Mouse (Mus musculus) mesoderm, embryonic 11.5 days (tissue): ENCODE measurements at regions not wholly inside any gene's neighbourhood (a gene's known extent, or its start where the extent isn't known, plus 50 kb on each side); places are given as distances from the start of the nearest gene placed in this dataset.

Experiments
- DNase-seq: peaks from one replicate; pipeline ENCODE4 v3.0.0-alpha.2; 2012; ENCODE audit warnings: low read depth, low spot score

DNA sequence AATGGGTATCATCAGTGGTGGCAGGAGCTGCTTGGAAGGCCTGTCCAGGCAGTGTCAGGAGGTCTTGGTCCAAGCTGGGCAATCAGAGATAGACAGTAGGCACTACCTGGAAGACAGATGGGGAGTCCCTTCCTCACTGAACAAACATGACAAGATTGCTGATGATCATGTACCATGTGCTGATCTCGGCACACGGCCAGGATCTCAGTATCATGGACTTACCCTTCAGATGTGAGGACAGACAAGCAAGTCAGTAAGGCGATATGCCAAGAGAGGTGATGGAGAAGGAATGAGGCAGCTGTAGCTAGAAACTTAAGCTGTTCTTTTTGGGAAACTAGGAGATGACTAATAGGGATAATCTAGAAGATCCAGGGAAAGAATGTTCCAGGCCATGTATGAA is 238.2 kb downstream of the Rybp start:
- no peak for DNase-seq

GRCm38 (mm10) chr6:100046186-100046990 is 240.9 kb downstream of the Rybp start:
- peak; percentile 82 for DNase-seq

- no peak for DNase-seq
Measured at GRCm38 (mm10) chr6:100045109-100045508, 242.2 kb downstream of the Rybp start.

- DNase-seq, result no peak
Measured at GRCm38 (mm10) chr6:100041161-100041560, 246.1 kb downstream of the Rybp start.

DNA sequence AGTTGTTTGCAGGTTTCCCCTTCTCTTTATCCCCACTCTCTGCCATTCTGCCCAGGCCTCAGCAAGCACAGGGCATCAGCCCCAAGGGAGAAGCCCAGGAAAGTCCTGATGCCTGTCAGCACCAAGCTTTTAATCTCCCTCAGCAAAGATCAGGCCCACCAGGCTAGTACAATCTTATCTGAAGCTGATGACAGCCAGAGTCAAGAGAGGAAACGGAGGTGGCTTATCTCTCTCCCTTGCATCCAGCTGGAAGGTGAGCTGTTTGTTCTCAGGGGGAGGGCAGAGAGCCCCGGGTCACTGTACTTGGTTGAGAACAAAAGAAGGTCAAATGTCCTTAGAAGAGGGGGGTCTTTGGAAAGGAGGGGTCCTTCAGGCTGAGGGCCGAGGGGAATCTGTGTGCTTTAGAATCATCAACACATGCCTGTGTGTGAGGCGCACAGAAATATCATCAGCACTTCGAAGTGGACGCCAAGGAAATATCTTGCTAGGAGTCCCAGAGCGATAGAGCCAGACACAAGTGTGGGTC is 246.8 kb downstream of the Rybp start:
- DNase-seq, result no peak

GRCm38 (mm10) chr6:100032701-100033100 is 254.6 kb downstream of the Rybp start:
- DNase-seq, result no peak

DNA sequence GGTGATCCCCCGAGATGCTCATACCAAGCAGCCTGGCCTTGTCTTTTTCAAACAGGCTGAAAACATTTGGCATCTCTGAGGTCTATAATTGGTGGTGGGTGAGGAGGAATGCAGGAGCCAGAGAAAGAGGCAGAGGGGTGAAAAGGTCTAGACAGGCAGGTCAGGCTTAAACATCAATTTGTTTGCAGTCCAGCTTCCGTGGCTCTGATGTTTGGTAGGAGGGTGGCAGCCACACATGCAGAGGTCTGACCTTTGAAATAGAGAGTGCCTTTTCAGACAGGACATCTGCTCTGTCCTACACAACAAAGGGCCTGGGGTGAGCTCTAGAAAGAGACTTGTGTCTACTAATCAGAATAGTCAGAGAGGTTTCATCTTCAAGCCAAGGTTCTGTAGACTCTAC is 256.8 kb downstream of the Rybp start:
- no peak for DNase-seq

DNA sequence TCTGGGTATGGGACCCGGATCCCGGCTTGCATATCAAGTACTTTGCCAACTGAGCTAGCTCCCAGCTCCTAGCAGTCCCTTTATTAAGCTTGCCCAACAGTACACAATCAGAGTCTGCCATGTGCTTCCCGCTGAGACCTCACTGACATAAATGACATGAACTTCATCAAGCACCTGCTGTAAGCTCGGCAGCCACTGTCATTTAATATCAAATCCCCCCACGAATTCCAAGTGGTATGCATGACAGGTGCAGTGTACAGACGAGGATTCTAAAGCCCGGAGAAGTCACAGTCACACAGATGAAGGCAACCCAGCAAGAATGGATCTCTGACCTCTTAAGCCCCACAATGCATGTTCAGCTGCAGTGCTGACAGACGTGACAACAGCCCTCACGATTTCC is 257.3 kb downstream of the Rybp start:
- DNase-seq, result no peak

DNA sequence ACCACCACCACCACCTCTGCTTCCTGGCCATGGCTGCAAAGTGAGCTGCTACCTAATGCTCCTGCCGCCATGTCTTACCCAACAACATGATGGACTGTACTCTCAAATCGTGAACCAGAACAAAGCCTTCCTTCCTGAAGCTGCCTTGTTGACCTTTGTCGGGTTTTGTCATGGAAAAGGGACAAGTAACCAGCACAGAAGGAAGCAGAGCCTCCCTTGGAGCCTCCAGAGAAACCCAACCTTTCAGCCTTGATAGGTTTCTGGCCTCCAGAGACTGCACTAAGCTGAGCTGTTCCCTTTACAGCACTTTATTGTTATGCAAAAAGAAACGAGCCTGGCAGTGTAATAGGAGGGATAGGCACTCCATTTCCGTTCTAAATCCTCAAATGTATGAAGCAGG is 259.8 kb downstream of the Rybp start:
- DNase-seq, result no peak

DNA sequence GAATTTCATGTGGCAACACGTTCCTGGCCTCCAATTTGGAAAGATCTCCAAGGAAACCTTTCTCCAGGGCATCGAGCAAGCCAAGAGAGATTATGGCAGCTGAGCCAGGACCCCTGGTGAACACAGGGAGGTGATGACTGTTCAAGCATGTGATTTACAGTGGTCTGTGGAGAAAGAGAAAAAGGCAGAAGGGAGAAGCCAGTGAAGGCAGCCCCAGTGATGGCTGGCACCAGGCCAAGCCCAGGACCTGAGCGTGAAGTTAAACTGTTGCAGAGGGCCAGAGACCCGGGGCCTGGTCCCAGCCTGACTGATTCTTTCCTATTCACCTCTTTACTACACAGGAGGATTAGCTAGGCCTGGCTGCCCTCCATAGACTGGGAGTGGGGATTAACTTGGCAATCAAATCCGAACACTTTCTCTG is 261.7 kb downstream of the Rybp start:
- peak; percentile 57 for DNase-seq

DNA sequence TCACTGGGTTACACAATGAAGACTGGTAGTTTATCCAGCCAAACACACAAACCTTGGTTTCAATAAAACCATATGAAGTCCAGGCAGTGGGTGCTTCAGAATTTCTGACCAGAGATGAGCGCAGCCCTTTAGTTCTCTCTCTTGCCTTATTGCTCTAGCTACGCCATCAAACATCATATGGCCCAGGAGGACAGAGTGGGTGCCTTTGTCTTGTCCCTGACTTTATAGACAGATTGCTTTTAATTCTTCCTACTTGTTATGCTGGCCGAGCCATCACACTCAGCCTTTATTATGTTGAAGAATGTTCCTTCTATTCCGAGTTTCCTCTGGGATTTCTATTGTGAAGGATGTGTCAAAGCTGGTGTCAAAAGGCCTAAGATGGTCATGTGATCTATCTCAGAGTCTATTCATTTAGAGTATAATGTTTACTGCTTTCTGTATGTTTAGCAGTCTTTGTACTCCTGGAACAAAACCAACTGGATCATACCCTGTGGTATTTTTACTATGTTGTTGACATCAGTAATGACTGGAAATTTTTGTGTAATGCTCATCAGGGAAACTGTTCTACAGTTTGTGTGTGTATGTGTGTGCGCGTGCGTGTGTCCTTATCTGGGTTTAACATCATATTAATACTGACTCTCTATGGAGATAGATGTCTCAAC is 263.7 kb downstream of the Rybp start:
- no peak for DNase-seq

- no peak for DNase-seq
Measured at GRCm38 (mm10) chr6:100019016-100019415, 268.3 kb downstream of the Rybp start.

DNA sequence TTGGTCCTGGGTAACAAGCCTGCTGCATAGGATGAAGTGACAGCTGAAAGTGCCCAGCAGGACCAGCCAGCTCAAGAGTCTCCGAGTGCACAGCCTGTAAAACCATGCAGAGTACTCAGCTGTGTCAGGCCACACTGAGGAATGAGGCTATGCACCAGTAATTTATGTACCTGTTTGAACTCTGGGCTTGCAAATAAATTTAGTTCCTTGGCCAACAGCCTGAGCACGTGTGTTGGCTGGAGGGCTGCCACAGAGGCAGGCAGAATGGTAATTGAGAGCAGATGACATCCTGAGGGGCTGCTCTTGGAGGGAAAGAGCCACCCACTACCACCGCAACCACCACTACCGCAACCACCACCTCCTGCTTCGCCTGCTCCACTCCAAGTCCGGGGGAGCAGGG is 273.3 kb downstream of the Rybp start:
- DNase-seq, result peak; percentile 77

GRCm38 (mm10) chr6:100011520-100012062 is 275.7 kb downstream of the Rybp start:
- peak; percentile 72 for DNase-seq

DNA sequence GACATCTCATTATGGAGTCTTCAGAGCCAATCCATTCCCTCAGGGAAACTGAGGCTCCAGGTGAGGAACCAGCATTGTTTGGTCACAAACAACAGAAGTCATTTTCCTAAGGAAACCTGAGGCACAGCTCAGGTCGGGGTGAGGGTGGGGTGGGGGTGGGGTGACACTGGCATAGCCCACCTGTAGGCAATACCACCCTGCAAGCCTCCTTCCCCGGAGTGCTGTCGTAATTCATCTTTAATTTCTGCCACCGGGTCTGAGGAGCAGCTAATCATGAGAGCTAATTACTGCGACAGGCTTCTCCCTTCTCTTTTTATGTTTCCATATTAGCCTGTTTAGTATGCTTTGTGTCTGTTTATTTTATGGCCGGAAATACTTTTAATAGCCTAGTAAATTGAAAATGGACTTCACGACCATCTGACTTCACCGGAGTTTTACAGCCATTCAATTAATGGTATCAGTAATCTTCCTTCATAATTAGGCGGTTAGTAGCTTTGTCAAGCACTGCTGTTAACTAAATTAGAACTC is 276.3 kb downstream of the Rybp start:
- no peak for DNase-seq

DNA sequence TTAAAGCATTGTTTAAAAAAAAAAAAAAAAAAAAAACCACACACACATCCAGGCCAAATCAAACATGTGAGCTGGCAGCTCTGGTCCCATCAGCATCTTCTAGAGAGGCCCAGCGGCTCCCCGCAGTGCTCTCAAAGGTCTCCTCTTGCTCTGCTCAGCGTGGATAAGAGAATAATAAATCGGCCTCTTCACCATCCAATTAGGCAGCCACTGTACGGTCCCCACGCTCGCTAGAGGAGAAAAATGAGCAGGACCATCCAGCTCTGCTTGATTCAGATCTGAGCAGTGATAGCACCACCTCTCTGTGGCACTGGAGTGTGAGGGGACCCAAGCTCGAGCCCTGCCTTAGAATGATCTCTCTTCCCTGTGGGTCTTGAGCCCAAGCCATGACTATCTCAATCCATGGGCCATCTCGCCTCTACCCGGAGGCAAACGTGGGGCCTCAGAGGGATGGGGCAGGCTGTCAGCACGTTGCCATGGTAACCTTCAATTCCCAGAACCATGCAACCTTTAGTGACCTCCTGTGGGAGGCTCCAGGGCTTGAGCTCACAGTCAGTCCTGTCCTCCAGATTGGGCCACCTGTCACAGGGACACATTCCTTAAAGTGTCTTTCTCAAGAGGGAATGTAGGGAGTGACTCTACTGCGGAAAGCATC is 273.6 kb upstream of the Prok2 start:
- peak; percentile 77 for DNase-seq

GRCm38 (mm10) chr6:99995970-99996956 is 270.1 kb upstream of the Prok2 start:
- DNase-seq, result no peak

DNA sequence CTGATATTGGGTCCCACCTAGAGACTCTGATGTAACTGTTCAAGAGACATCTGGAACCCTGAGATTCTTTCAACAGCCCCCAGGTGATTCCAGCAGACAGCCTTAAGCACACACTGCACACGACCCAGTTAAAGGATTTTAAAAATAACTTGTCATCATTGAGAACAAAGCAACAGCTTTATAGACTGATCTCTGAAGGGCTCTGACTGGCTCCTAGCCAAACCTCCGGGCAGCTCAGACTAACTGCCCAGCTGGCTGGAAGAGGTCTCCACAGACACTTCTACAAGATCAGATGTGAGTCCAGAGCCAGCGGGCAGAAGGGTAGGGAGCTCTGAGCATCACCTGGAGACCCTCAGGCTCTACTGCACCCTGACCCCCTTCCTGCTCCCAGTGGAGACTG is 267.8 kb upstream of the Prok2 start:
- DNase-seq, result no peak

- no peak for DNase-seq
Measured at GRCm38 (mm10) chr6:99991079-99991478, 264.9 kb upstream of the Prok2 start.

- DNase-seq, result no peak
Measured at GRCm38 (mm10) chr6:99990604-99991003, 264.4 kb upstream of the Prok2 start.

DNA sequence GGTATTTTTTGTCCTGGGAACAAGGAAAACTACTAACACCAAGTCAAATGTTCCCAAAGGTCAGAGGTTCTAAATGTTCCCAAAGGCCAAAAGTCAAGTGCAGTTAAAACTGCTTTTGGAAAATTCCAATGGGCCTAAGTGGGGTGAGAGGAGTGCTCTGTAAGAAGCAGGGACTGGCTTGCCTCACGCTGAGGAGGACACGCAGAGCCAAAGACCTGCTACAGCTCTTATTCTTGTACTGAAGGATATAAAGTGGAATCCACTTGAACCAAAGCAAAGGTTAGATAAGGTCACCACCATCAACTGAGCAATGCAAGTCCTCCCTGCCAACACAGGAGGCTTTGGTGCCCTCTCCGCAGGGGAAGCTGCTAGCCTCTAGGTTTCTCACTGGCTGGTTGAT is 260.3 kb upstream of the Prok2 start:
- DNase-seq, result no peak
